Mouse (Mus musculus) liver, postnatal 0 days (tissue): ENCODE measurements around the gene Kif26b.

Experiments
- CTCF ChIP-seq: sonication (generic); IDR thresholded peaks from 2 replicates; pipeline ENCODE4 v1.5.1; 2016; ENCODE audit warnings: antibody characterized with exemption, low read depth
- EP300 ChIP-seq: IDR thresholded peaks from 2 replicates; pipeline ENCODE4 v1.6.1; 2016; ENCODE audit warnings: antibody characterized with exemption, low read depth, mild to moderate bottlenecking

DNA sequence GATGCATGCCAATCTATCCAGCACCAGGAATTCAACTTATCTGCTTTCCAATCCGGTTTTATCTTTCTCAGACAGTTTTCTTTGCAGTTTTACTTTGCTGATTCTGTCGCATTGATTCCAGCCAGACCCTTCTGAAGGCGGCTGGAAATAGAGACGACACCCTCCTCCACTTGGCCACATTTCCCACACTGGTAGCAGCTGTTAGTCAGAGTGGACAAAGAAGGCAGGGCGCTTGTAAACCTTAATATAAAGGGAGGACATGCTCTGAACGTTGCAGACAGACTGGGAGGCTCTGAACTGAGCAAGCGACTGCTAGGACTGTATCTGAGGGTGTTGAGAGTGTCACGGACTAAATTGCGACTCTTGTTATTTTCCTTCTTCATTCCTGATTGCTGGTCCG lies 11.3 kb downstream of the Kif26b start:
- TF ChIP-seq EP300: no peak
- TF ChIP-seq CTCF: no peak
